Mouse (Mus musculus) liver, adult 2 months (tissue): ENCODE measurements at regions not wholly inside any gene's neighbourhood (a gene's known extent, or its start where the extent isn't known, plus 50 kb on each side); places are given as distances from the start of the nearest gene placed in this dataset.

Source experiments
- CTCF ChIP-seq: fragments of 200-500 bp; IDR thresholded peaks from 2 replicates; pipeline ENCODE4 v1.5.1; 2011; ENCODE audit warnings: low read depth, low read length, control low read depth
- POLR2A ChIP-seq: fragments of 200-500 bp; IDR thresholded peaks from 2 replicates; pipeline ENCODE4 v1.6.1; 2011; ENCODE audit warnings: low read length, control low read depth; ENCODE audit not compliant: insufficient read depth; ENCODE audit errors: extremely low read depth

GRCm38 (mm10) chr12:8082688-8083661 lies 105.5 kb downstream of the Apob start:
- TF ChIP-seq POLR2A (no peak), CTCF (no peak)
